Mouse (Mus musculus): ENCODE results near the gene Slit3. TPM values are rescaled to one million over a fixed set of nuclear protein-coding genes. Genes with fewer than 3 reads are reported as not detected.

Gene Slit3
- total and polyA plus RNA-seq, 3 experiments: not detected

DNA sequence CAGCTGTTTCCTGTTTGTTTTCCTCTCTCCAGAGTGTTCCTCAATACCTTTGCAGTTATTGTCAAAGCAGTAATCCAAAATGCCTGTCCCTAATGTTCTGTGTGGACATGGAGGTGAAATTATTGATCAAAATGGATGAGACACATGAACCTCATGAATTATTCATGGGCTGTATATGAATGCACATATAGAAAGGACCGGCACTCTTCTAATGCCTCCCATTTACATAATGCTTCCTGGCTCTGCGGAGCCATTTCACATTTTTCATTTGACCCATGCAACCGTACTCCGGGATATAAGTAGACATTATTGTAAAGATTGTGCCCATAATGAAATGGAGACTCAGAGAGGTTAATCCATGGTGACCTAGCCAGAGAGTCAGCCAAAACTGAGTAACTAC, 333.8 kb downstream of the Slit3 start:
- H3K4me1 ChIP-seq (ENCODE audit: control insufficient read depth in 1 of 2, insufficient read depth in 2 of 2, low read length in 2 of 2): no peaks in the 10 kb centered on the region
- TF ChIP-seq MEF2A (IDR thresholded peaks at IDR 0.05; ENCODE audit: extremely low read depth, insufficient replicate concordance, low read depth, low read length, poor library complexity, severe bottlenecking): no peak
- no peak for TF ChIP-seq SIN3A (IDR thresholded peaks at IDR 0.05; ENCODE audit: low read length)
- TF ChIP-seq ZNF384 (IDR thresholded peaks at IDR 0.05; ENCODE audit: low read depth, low read length): no peak
- TF ChIP-seq MXI1 (IDR thresholded peaks at IDR 0.05; ENCODE audit: low read depth, low read length): no peak
- TF ChIP-seq EP300 (IDR thresholded peaks at IDR 0.05; ENCODE audit: low read depth in 1 of 2, low read length in 2 of 2): no peak
- no peak for TF ChIP-seq POLR2AphosphoS5 (IDR thresholded peaks at IDR 0.05; ENCODE audit: borderline replicate concordance, low read depth, low read length)
- TF ChIP-seq CHD1 (IDR thresholded peaks at IDR 0.05; ENCODE audit: low read depth, low read length): no peak
- TF ChIP-seq BHLHE40 (IDR thresholded peaks at IDR 0.05; ENCODE audit: borderline replicate concordance, low read depth, low read length): no peak
- TF ChIP-seq MAFK (IDR thresholded peaks at IDR 0.05; ENCODE audit: borderline replicate concordance, low read depth, low read length): no peak
- TF ChIP-seq GABPA (IDR thresholded peaks at IDR 0.05; ENCODE audit: low read depth, low read length): no peak
- TF ChIP-seq USF2 (IDR thresholded peaks at IDR 0.05; ENCODE audit: borderline replicate concordance in 1 of 2, insufficient read depth in 1 of 2, low read depth in 1 of 2, low read length in 2 of 2): no peak
- TF ChIP-seq MYC (IDR thresholded peaks at IDR 0.05; ENCODE audit: low read depth, low read length): no peak
- TF ChIP-seq CTCF (IDR thresholded peaks at IDR 0.05 in 2 of 3, conservative IDR thresholded peaks at IDR 0.05 in 1 of 3; ENCODE audit: control insufficient read depth in 1 of 3, insufficient read depth in 1 of 3, low read depth in 2 of 3, low read length in 3 of 3, poor library complexity in 1 of 3, severe bottlenecking in 1 of 3): no peak
- TF ChIP-seq ZMIZ1 (IDR thresholded peaks at IDR 0.05; ENCODE audit: low read depth, low read length): no peak
- no peak for TF ChIP-seq ETS1 (IDR thresholded peaks at IDR 0.05; ENCODE audit: low read depth, low read length)
- TF ChIP-seq SMC3 (IDR thresholded peaks at IDR 0.05; ENCODE audit: low read depth, low read length): no peak
- TF ChIP-seq UBTF (IDR thresholded peaks at IDR 0.05; ENCODE audit: borderline replicate concordance, insufficient read depth, low read depth, low read length): no peak
- no peak overlapping the region for H3K9ac ChIP-seq (ENCODE audit: control insufficient read depth, low read depth, low read length, poor library complexity, severe bottlenecking)
- no peaks in the 10 kb centered on the region for H3K27me3 ChIP-seq (ENCODE audit: control insufficient read depth in 1 of 2, insufficient read depth in 2 of 2, low read length in 2 of 2)
- no peak overlapping the region for H3K27ac ChIP-seq (ENCODE audit: control insufficient read depth, low read depth, low read length)
- H3K9me3 ChIP-seq (replicated peaks; ENCODE audit: insufficient read depth, low read length): no peaks in the 10 kb centered on the region
- no peak overlapping the region for H3K4me3 ChIP-seq (ENCODE audit: control insufficient read depth in 1 of 2, insufficient read depth in 1 of 2, low read depth in 2 of 2, low read length in 2 of 2)
- no peaks in the 10 kb centered on the region for H3K79me2 ChIP-seq (ENCODE audit: control insufficient read depth, insufficient read depth, low read length, poor library complexity)
- no peak for DNase-seq (ENCODE audit: low read depth, low spot score)
- no peaks in the 10 kb centered on the region for H3K36me3 ChIP-seq (ENCODE audit: control insufficient read depth in 1 of 2, insufficient read depth in 2 of 2, low read length in 2 of 2)

DNA sequence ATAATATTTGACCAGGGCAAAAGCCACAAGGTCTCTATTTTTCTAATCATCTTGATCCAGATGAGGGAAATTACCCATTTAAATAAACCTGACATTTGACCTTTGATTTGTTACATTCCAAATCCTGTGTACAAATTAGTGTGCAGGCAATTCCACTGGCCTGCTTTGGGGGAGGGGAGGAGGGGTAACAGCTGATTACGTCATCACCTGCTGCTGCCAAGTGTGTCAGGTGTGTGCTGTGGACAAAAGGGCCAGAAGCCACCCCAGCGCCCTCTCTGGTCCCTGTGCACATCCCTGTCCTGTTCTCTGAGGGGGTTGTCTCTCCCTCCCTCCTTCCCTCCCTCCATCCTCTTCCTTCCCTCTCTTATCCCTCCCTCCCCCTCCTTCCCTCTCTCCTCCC, 337.0 kb downstream of the Slit3 start:
- Histone ChIP-seq H3K79me2 (ENCODE audit: control insufficient read depth, insufficient read depth, low read length, poor library complexity) (no peaks in the 10 kb centered on the region), H3K4me3 (ENCODE audit: control insufficient read depth in 1 of 2, insufficient read depth in 1 of 2, low read depth in 2 of 2, low read length in 2 of 2) (no peak overlapping the region), H3K36me3 (ENCODE audit: control insufficient read depth in 1 of 2, insufficient read depth in 2 of 2, low read length in 2 of 2) (no peaks in the 10 kb centered on the region), H3K9ac (ENCODE audit: control insufficient read depth, low read depth, low read length, poor library complexity, severe bottlenecking) (no peak overlapping the region), H3K9me3 (replicated peaks; ENCODE audit: insufficient read depth, low read length) (no peaks in the 10 kb centered on the region), H3K4me1 (ENCODE audit: control insufficient read depth in 1 of 2, insufficient read depth in 2 of 2, low read length in 2 of 2) (no peaks in the 10 kb centered on the region), H3K27me3 (ENCODE audit: control insufficient read depth in 1 of 2, insufficient read depth in 2 of 2, low read length in 2 of 2) (no peaks in the 10 kb centered on the region), H3K27ac (ENCODE audit: control insufficient read depth, low read depth, low read length) (no peak overlapping the region)
- TF ChIP-seq POLR2AphosphoS2 (IDR thresholded peaks at IDR 0.05; ENCODE audit: low read length) (no peak), MEF2A (IDR thresholded peaks at IDR 0.05; ENCODE audit: extremely low read depth, insufficient replicate concordance, low read depth, low read length, poor library complexity, severe bottlenecking) (no peak), KAT2A (conservative IDR thresholded peaks at IDR 0.05; ENCODE audit: low read depth, low read length) (no peak), UBTF (IDR thresholded peaks at IDR 0.05; ENCODE audit: borderline replicate concordance, insufficient read depth, low read depth, low read length) (no peak), CHD2 (IDR thresholded peaks at IDR 0.05; ENCODE audit: low read length) (no peak), E2F4 (IDR thresholded peaks at IDR 0.05; ENCODE audit: borderline replicate concordance, low read depth, low read length) (no peak), TCF12 (IDR thresholded peaks at IDR 0.05; ENCODE audit: low read depth, low read length) (no peak), NELFE (IDR thresholded peaks at IDR 0.05; ENCODE audit: low read depth, low read length) (no peak), SMC3 (IDR thresholded peaks at IDR 0.05; ENCODE audit: low read depth, low read length) (no peak), ETS1 (IDR thresholded peaks at IDR 0.05; ENCODE audit: low read depth, low read length) (no peak), HCFC1 (IDR thresholded peaks at IDR 0.05; ENCODE audit: low read depth, low read length) (no peak), CTCF (IDR thresholded peaks at IDR 0.05 in 2 of 3, conservative IDR thresholded peaks at IDR 0.05 in 1 of 3; ENCODE audit: control insufficient read depth in 1 of 3, insufficient read depth in 1 of 3, low read depth in 2 of 3, low read length in 3 of 3, poor library complexity in 1 of 3, severe bottlenecking in 1 of 3) (no peak), USF1 (IDR thresholded peaks at IDR 0.05; ENCODE audit: low read depth, low read length) (no peak), RCOR1 (IDR thresholded peaks at IDR 0.05; ENCODE audit: low read depth, low read length) (no peak)
- no peak for DNase-seq (ENCODE audit: low read depth, low spot score)

Data from MEL (cell line).